Mouse (Mus musculus) neural tube, embryonic 12.5 days (tissue): ENCODE measurements around the gene Irf3. TPM values are rescaled to one million over a fixed set of nuclear protein-coding genes. Genes with fewer than 3 reads are reported as not detected.

Experiments
- ATAC-seq: fragments of 200-750 bp; cut with Nextera tagmentation; 2 replicates; pipeline ENCODE4 v1.8.0; 2017; ENCODE audit warnings: low read depth, mild to moderate bottlenecking, moderate TSS enrichment, moderate library complexity; ENCODE audit not compliant: low FRiP score
- H3K27ac ChIP-seq: fragments of 300-500 bp; sonication (generic); 2 replicates; pipeline ENCODE4 v1.5.1; 2016
- H3K27me3 ChIP-seq: fragments of 300-500 bp; sonication (generic); replicated peaks from 2 replicates; pipeline ENCODE4 v1.6.1; 2016; ENCODE audit warnings: mild to moderate bottlenecking
- H3K36me3 ChIP-seq: fragments of 300-500 bp; sonication (generic); 2 replicates; pipeline ENCODE4 v1.6.1; 2016; ENCODE audit warnings: mild to moderate bottlenecking
- H3K4me1 ChIP-seq: fragments of 300-500 bp; sonication (generic); 2 replicates; pipeline ENCODE4 v1.6.1; 2016
- H3K4me2 ChIP-seq: fragments of 300-500 bp; sonication (generic); replicated peaks from 2 replicates; pipeline ENCODE4 v1.6.1; 2016; ENCODE audit warnings: mild to moderate bottlenecking
- H3K4me3 ChIP-seq: fragments of 300-500 bp; sonication (generic); 2 replicates; pipeline ENCODE4 v1.5.1; 2016
- H3K9ac ChIP-seq: fragments of 300-500 bp; sonication (generic); 2 replicates; pipeline ENCODE4 v1.6.1; 2016; ENCODE audit warnings: mild to moderate bottlenecking
- H3K9me3 ChIP-seq: fragments of 300-500 bp; sonication (generic); 2 replicates; pipeline ENCODE4 v1.6.1; 2016; ENCODE audit warnings: mild to moderate bottlenecking
- WGBS: fragments of 180-500 bp; shearing (Covaris S2); methylation state at CpG from one replicate; pipeline ENCODE4 v1.1.7; 2016; 5-methylcytosine and 5-hydroxymethylcytosine counted together
- polyA plus RNA-seq: library from polyadenylated mRNA; unstranded; fragments of >200 nt; fragmentation: Nextera tagmentation; extraction: Ambion mirVana; gene quantifications from 2 replicates; pipeline ENCODE4 v1.2.1, GENCODE M21; 2016

Irf3 gene
- polyA plus RNA-seq, 1 experiment from 2014 or later = 73.4 TPM

DNA sequence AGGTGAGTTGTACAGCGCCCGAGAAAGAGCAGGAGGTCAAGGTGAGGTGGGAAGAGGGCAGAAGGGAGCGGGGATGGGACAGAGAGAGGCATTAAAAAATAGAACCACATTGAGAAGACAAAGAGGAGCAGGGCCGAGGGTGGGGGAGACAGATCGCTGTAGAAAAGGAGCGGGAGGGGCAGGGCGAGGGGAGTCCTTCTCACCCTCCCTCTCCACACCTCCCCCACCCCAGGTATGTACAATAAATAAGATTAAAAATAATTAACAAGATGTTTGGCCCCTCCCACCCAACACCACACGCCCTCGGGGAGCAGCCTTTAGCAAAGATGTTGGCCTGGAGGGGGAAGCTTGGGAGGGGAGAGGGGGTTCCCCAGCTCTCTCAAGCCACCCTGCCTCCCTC, 30.3 kb downstream of the Irf3 start:
- no peaks in the 10 kb centered on the region for H3K27me3 ChIP-seq
- peaks cover 6% of the 10 kb centered on the region; the same call in 1 of the 2 replicates for H3K4me1 ChIP-seq
- H3K9ac ChIP-seq = no peak overlapping the region
- no peak for ATAC-seq
- H3K9me3 ChIP-seq = no peaks in the 10 kb centered on the region
- no peak overlapping the region for H3K27ac ChIP-seq
- WGBS = 91% methylated on average over 9 of the region's 9 CpGs
- no peak overlapping the region for H3K4me2 ChIP-seq
- H3K36me3 ChIP-seq = peaks cover 62% of the 10 kb centered on the region
- H3K4me3 ChIP-seq = no peak overlapping the region

DNA sequence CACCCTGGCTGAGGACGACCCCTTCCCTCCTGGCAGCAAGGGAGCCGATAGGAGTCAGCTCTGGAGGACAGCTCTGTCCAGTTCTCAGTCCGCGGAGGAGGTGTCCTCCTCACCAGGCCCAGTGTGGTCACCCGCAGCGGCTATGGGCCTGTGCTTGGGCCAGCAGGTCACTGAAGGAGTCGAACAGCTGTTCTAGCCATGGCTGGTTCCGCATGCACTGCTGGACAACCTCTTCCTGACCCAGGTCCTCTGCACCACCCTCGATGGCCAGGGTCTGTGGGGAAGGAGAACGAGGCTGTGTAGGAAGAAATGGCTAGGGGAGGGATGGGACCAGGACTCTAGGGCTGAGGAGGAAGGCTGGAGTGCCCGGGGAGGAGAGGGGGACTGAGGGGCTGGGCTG, 30.9 kb downstream of the Irf3 start:
- Histone ChIP-seq H3K27me3 (no peaks in the 10 kb centered on the region), H3K9me3 (no peaks in the 10 kb centered on the region), H3K36me3 (peaks cover 67% of the 10 kb centered on the region), H3K9ac (no peak overlapping the region), H3K4me2 (no peak overlapping the region), H3K4me3 (no peak overlapping the region), H3K4me1 (peaks cover 6% of the 10 kb centered on the region; the same call in 1 of the 2 replicates), H3K27ac (no peak overlapping the region)
- no peak for ATAC-seq
- WGBS = 92% methylated on average over 11 of the region's 11 CpGs

DNA sequence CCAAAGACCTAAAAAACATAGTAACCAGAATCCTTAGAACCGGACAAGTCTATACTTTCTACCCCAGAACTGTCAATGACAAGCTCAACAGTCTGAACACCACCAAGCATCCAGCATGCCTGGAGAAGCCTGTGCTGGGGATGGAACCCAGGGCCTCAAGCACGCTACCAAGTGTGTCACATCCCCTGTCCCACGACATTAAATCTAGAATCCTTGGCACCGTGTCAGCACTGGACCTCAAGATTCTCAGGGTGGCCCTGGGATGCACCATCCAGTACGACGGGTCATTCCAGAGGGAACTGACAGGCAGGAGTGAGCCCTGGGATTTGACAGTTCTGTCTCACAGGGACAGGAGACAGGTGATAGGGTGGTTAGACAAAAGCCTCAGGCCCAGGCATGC, 32.5 kb downstream of the Irf3 start:
- WGBS = 95% methylated on average over 6 of the region's 6 CpGs
- ATAC-seq = no peak
- H3K4me2 ChIP-seq = no peak overlapping the region
- H3K4me1 ChIP-seq = peaks cover 6% of the 10 kb centered on the region; the same call in 1 of the 2 replicates
- no peaks in the 10 kb centered on the region for H3K9me3 ChIP-seq
- no peaks in the 10 kb centered on the region for H3K27me3 ChIP-seq
- no peak overlapping the region for H3K9ac ChIP-seq
- no peak overlapping the region for H3K4me3 ChIP-seq
- peaks cover 84% of the 10 kb centered on the region for H3K36me3 ChIP-seq
- H3K27ac ChIP-seq = no peak overlapping the region

DNA sequence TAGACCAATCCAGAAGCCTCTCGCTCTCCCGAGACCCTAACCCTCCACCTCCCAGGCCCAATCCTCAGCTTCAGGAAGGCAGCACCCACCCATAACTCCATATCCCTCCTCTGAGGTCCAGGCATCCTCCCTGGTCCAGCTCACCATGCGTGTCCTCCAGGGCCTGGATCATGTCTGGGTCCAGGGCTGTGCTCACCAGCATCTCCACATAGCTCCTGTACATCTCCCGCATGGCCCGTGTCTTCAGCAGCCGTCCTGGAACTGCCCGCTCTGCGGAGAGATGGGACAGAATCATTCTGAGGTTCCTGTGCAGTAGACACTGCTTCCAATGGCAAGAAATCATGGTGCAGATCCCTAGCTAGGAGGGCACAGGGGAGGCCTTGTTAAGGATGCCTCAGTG, 33.4 kb downstream of the Irf3 start:
- H3K4me1 ChIP-seq = peaks cover 6% of the 10 kb centered on the region; the same call in 1 of the 2 replicates
- H3K4me2 ChIP-seq = no peak overlapping the region
- 94% methylated on average over 8 of the region's 8 CpGs for WGBS
- no peak overlapping the region for H3K4me3 ChIP-seq
- no peak for ATAC-seq
- H3K9ac ChIP-seq = no peak overlapping the region
- H3K9me3 ChIP-seq = no peaks in the 10 kb centered on the region
- peaks cover 93% of the 10 kb centered on the region for H3K36me3 ChIP-seq
- H3K27me3 ChIP-seq = no peaks in the 10 kb centered on the region
- H3K27ac ChIP-seq = no peak overlapping the region

DNA sequence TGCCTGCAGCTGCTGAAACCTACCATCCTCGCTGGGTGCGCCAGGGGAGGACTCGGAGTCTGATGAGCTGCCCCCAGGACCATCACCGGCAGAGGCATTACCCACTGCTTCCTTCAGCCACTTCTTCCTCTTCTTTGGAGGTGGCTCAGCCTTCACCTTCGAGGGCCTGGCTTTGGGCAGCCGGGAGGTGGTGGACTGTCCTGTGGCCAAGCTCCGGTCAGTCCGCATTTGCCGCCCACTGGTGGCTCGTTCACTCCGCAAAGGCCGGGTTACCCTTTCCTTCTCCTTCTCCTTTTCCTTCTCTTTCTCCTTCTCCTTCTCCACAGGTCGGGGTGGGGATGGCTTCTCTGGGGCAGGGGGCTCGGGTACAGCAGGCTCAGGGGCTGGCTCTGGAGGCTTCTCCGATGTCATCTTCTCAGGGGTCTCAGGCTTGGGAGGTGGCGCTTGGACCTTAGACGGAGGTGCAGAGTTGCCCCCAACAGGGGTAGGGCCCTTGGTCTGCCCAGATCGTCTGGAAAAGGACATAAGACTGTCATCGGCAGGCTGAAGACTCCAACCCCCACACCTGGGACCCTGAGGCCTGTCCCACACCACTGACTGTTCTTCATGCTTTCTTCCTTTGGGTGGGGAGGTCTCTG, 36.4 kb downstream of the Irf3 start:
- Histone ChIP-seq H3K27me3 (no peaks in the 10 kb centered on the region), H3K9me3 (no peaks in the 10 kb centered on the region), H3K27ac (no peak overlapping the region), H3K4me2 (no peak overlapping the region), H3K4me1 (no peaks in the 10 kb centered on the region), H3K4me3 (no peak overlapping the region), H3K9ac (no peak overlapping the region), H3K36me3 (peaks cover 98% of the 10 kb centered on the region)
- 95% methylated on average over 19 of the region's 19 CpGs for WGBS
- ATAC-seq = no peak

DNA sequence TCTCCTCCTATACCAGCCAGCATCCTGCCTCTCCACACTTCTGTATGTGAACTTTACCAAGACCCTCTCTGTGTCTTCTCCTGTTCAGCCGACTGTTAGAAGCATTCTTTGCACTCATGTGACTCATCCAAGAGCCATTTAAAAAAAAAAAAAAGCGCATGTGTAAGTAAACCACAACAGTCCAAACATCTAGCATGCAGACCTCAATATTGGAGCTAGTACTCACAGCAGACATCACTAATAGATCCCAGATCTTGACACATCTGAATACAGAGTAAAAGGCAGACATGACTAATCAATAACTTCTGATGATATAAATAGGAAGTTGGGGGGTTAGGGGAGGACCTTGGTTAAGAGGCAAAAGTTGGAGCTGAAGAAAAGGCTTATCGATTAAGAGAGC, 38.2 kb downstream of the Irf3 start:
- no peaks in the 10 kb centered on the region for H3K4me1 ChIP-seq
- no peaks in the 10 kb centered on the region for H3K9me3 ChIP-seq
- H3K9ac ChIP-seq = no peak overlapping the region
- H3K4me2 ChIP-seq = no peak overlapping the region
- no peak overlapping the region for H3K4me3 ChIP-seq
- no peak overlapping the region for H3K27ac ChIP-seq
- peaks cover 98% of the 10 kb centered on the region for H3K36me3 ChIP-seq
- H3K27me3 ChIP-seq = no peaks in the 10 kb centered on the region
- ATAC-seq = no peak
- 94% methylated on average over 3 of the region's 3 CpGs for WGBS

DNA sequence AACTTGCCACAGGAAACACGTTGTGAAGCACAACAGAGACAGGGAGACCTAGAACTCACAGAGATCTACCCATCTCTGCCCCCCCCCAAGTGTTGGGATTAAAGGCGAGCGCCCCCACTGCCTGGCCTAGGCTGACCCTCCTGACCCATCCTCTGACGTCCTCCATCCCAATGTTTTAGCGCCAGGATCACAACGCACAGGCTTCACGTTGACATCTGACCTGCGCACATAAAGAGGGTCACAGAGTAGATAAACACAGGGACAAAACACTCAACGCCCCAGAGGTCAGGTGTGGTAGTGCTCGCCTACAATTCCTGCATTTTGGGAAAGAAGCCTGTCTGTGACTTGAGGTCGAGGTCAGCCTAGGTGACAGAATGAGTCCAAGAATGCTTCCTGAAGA, 39.3 kb downstream of the Irf3 start:
- H3K9ac ChIP-seq = no peak overlapping the region
- no peak overlapping the region for H3K4me3 ChIP-seq
- H3K36me3 ChIP-seq = peaks cover 98% of the 10 kb centered on the region
- no peaks in the 10 kb centered on the region for H3K27me3 ChIP-seq
- H3K9me3 ChIP-seq = no peaks in the 10 kb centered on the region
- no peak for ATAC-seq
- no peak overlapping the region for H3K27ac ChIP-seq
- H3K4me1 ChIP-seq = no peaks in the 10 kb centered on the region
- no peak overlapping the region for H3K4me2 ChIP-seq
- 94% methylated on average over 11 of the region's 11 CpGs for WGBS

DNA sequence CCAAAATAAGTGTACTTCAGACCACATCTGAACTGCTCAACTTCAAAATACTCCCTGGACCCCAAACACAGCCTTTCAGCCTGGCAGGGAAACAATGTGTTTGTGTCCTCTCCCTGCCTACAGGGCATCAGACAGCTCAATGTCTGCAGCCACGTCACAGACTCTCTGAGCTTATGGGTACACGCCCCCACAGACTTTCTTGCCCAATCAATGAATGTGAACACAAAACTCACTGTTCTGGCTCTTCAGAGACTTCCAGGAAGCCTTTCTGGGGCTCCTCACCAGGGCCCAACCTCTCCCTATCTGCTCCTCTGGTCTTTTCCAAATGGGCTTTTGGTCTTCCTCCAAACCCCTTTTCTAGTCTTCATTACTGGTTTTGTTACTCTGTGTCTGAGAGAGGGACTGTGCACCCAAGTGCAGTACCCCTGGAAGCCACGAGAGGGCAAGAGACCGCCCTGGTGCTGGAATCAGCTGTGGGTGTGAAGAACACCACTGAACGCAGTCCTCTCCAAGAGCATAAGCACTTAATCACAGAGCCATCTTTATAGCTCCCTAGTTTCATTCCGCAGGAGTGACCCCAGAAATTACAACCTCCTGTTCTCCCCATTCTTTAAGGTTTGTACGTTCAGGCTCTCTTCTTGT, 40.4 kb downstream of the Irf3 start:
- Histone ChIP-seq H3K27me3 (no peaks in the 10 kb centered on the region), H3K27ac (no peak overlapping the region), H3K4me1 (no peaks in the 10 kb centered on the region), H3K36me3 (peaks cover 98% of the 10 kb centered on the region), H3K4me3 (no peak overlapping the region), H3K9ac (no peak overlapping the region), H3K4me2 (no peak overlapping the region), H3K9me3 (no peaks in the 10 kb centered on the region)
- no peak for ATAC-seq
- 77% methylated on average over 7 of the region's 7 CpGs for WGBS

DNA sequence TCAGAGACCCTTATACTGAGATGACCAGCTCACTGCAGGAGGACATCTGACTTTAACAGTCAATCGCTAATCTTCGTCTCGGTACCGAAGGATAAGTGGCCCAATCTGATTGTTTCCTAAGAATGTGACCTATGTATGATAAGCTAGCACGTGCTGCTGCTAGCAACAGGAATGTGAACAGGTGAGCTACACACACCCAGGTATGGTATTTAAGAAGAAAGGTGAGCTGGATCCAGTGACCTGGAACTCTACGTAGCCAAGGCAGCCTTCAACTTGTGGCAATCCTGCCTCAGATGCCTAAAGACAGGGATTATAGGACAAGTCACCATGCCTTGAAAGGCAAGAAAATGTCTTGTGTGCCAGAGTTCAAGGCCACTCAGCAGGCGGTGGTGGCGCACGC, 41.0 kb downstream of the Irf3 start:
- no peaks in the 10 kb centered on the region for H3K9me3 ChIP-seq
- WGBS = 95% methylated on average over 9 of the region's 9 CpGs
- H3K9ac ChIP-seq = no peak overlapping the region

DNA sequence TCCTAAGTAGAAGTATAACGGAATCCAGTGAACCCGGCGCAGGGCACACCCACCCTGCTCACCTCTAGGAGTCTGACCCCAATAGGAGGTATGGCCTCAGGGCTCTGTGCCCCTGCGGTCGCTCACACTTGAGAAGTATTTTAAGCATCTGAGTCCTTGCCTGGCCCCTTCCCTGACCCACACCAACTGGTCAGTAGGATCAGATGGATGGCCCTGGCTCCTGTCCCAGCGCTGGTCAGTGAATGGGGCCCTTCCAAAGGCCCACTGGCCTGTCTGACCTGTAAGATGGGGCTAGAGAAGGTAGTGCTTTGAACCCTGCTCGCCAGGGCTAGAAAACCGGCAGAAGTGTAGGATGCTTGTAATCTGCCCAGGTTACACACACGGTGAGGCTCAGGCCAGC, 43.4 kb downstream of the Irf3 start:
- ATAC-seq = no peak

More for the DNA sequence above, 41.0 kb downstream of the Irf3 start:
- no peaks in the 10 kb centered on the region for H3K27me3 ChIP-seq
- H3K36me3 ChIP-seq = peaks cover 99% of the 10 kb centered on the region
- ATAC-seq = no peak
- no peak overlapping the region for H3K27ac ChIP-seq
- H3K4me3 ChIP-seq = no peak overlapping the region
- no peaks in the 10 kb centered on the region for H3K4me1 ChIP-seq
- H3K4me2 ChIP-seq = no peak overlapping the region

DNA sequence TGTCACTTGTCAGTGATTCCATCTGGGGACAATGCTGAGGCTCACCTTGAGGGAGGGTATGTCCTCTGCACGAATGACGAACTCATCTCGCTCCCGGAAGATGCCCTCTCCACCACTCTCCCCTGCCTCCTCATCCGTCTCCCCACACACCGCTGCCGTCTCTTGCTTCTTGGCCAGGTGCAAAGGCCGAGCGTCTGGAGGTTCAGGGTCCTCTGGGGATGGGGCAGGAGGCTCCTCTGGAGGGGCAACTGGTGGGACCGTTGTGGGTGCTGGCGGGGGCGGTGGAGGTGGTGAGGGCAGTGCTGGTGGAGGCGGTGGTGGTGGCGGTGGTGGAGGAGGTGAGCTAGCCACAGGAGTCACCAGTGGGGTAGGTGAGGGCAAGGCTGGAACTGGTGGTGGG, 45.9 kb downstream of the Irf3 start:
- H3K36me3 ChIP-seq = peaks cover 99% of the 10 kb centered on the region
- no peak overlapping the region for H3K4me2 ChIP-seq
- H3K9ac ChIP-seq = no peak overlapping the region
- H3K4me3 ChIP-seq = no peak overlapping the region
- no peaks in the 10 kb centered on the region for H3K9me3 ChIP-seq
- H3K27me3 ChIP-seq = no peaks in the 10 kb centered on the region
- H3K27ac ChIP-seq = no peak overlapping the region
- no peaks in the 10 kb centered on the region for H3K4me1 ChIP-seq
- ATAC-seq = no peak
- 97% methylated on average over 14 of the region's 14 CpGs for WGBS

More for the DNA sequence above, 43.4 kb downstream of the Irf3 start:
- H3K27me3 ChIP-seq = no peaks in the 10 kb centered on the region
- H3K36me3 ChIP-seq = peaks cover 99% of the 10 kb centered on the region
- 94% methylated on average over 9 of the region's 9 CpGs for WGBS
- no peak overlapping the region for H3K4me2 ChIP-seq
- H3K9me3 ChIP-seq = no peaks in the 10 kb centered on the region
- no peak overlapping the region for H3K4me3 ChIP-seq
- H3K4me1 ChIP-seq = no peaks in the 10 kb centered on the region
- no peak overlapping the region for H3K27ac ChIP-seq
- H3K9ac ChIP-seq = no peak overlapping the region

DNA sequence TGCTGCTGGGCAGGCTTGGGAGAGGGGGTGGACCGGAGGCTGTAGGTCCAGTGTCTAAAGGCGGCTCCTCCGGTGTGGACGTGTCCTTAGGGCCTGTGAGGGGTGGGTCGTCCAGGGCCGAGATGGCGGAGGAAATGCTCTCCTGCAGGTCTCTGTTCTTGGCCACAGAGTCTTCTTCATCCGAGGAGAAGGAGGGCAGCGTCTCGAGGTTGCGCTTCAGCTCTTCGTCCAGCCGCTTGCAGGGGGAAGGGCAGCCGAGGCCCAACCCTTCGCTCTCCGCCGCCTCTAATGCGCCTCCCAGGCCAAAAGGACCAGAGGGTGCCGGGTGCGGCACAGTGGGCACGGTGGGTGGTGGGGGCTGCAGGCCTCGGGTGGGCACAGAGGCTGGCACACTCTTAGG, 48.3 kb downstream of the Irf3 start:
- no peak overlapping the region for H3K4me2 ChIP-seq
- no peak for ATAC-seq
- H3K9me3 ChIP-seq = no peaks in the 10 kb centered on the region
- H3K4me3 ChIP-seq = no peak overlapping the region
- peaks cover 8% of the 10 kb centered on the region for H3K4me1 ChIP-seq
- H3K27me3 ChIP-seq = no peaks in the 10 kb centered on the region
- H3K36me3 ChIP-seq = peaks cover 100% of the 10 kb centered on the region
- H3K27ac ChIP-seq = no peak overlapping the region
- H3K9ac ChIP-seq = no peak overlapping the region
- WGBS = 95% methylated on average over 22 of the region's 22 CpGs

DNA sequence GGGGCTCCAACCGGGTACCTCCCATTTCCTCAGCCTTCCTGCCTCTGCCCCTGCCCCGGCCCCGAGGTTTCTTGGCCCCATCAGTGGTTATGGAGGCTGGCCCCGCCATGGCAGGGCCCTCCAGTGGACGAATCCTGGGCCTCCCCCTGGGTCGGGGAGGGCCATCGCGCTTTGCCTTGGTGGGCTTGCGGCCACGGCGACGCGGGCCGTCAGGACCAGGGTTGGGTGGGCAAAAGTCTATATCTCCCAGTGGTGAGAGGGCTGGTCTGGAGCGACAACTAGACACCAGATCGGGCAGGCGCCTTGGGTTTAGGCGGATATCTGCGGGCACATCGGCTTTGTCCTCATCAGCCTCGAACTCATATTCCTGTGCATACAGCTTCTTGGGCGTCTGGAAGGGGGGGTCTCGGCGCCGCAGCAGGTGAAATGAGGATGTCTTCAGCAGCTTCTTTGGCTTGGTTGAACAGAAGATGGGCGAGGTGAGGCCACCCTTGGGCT, 49.5 kb downstream of the Irf3 start:
- Histone ChIP-seq H3K4me1 (peaks cover 18% of the 10 kb centered on the region), H3K9ac (0 out of 2 replicates have a peak overlapping the region, but pooled peaks have one; percentile 13), H3K27me3 (no peaks in the 10 kb centered on the region), H3K36me3 (peaks cover 89% of the 10 kb centered on the region), H3K27ac (no peak overlapping the region), H3K4me2 (no peak overlapping the region), H3K4me3 (no peak overlapping the region), H3K9me3 (no peaks in the 10 kb centered on the region)
- WGBS = 95% methylated on average over 26 of the region's 26 CpGs
- ATAC-seq = no peak
